Mouse (Mus musculus) liver, embryonic 12.5 days (tissue): ENCODE data around the gene Helz2. TPM values are rescaled to one million over a fixed set of nuclear protein-coding genes. Genes with fewer than 3 reads are reported as not detected.

ENCODE experiments used
- ATAC-seq: fragments of 200-750 bp; cut with Nextera tagmentation; 2 replicates; pipeline ENCODE4 v1.8.0; 2017; ENCODE audit warnings: moderate number of reproducible peaks, mild to moderate bottlenecking, moderate library complexity
- H3K27ac ChIP-seq: fragments of 300-500 bp; sonication (generic); 2 replicates; pipeline ENCODE4 v1.5.1; 2016; ENCODE audit warnings: mild to moderate bottlenecking
- H3K27me3 ChIP-seq: fragments of 300-500 bp; sonication (generic); replicated peaks from 2 replicates; pipeline ENCODE4 v1.6.1; 2016; ENCODE audit warnings: mild to moderate bottlenecking, moderate library complexity
- H3K36me3 ChIP-seq: fragments of 300-500 bp; sonication (generic); 2 replicates; pipeline ENCODE4 v1.6.1; 2016; ENCODE audit warnings: mild to moderate bottlenecking, moderate library complexity
- H3K4me1 ChIP-seq: fragments of 300-500 bp; sonication (generic); 2 replicates; pipeline ENCODE4 v1.6.1; 2016
- H3K4me2 ChIP-seq: fragments of 300-500 bp; sonication (generic); 2 replicates; pipeline ENCODE4 v1.6.1; 2016; ENCODE audit warnings: mild to moderate bottlenecking, moderate library complexity
- H3K4me3 ChIP-seq: fragments of 300-500 bp; sonication (generic); 2 replicates; pipeline ENCODE4 v1.5.1; 2016; ENCODE audit warnings: mild to moderate bottlenecking, moderate library complexity
- H3K9ac ChIP-seq: fragments of 300-500 bp; sonication (generic); 2 replicates; pipeline ENCODE4 v1.6.1; 2016; ENCODE audit warnings: mild to moderate bottlenecking, moderate library complexity
- H3K9me3 ChIP-seq: fragments of 300-500 bp; sonication (generic); replicated peaks from 2 replicates; pipeline ENCODE4 v1.6.1; 2016; ENCODE audit warnings: mild to moderate bottlenecking, moderate library complexity
- WGBS: fragments of 180-500 bp; shearing (Covaris S2); methylation state at CpG from one replicate; pipeline ENCODE4 v1.1.7; 2016; ENCODE audit not compliant: insufficient replicate concordance; 5-methylcytosine and 5-hydroxymethylcytosine counted together
- polyA plus RNA-seq: library from polyadenylated mRNA; unstranded; fragments of >200 nt; fragmentation: Nextera tagmentation; extraction: Ambion mirVana; gene quantifications from 2 replicates; pipeline ENCODE4 v1.2.1, GENCODE M21; 2016

Helz2 gene
- polyA plus RNA-seq, 1 experiment from 2014 or later = 1.8 TPM

DNA sequence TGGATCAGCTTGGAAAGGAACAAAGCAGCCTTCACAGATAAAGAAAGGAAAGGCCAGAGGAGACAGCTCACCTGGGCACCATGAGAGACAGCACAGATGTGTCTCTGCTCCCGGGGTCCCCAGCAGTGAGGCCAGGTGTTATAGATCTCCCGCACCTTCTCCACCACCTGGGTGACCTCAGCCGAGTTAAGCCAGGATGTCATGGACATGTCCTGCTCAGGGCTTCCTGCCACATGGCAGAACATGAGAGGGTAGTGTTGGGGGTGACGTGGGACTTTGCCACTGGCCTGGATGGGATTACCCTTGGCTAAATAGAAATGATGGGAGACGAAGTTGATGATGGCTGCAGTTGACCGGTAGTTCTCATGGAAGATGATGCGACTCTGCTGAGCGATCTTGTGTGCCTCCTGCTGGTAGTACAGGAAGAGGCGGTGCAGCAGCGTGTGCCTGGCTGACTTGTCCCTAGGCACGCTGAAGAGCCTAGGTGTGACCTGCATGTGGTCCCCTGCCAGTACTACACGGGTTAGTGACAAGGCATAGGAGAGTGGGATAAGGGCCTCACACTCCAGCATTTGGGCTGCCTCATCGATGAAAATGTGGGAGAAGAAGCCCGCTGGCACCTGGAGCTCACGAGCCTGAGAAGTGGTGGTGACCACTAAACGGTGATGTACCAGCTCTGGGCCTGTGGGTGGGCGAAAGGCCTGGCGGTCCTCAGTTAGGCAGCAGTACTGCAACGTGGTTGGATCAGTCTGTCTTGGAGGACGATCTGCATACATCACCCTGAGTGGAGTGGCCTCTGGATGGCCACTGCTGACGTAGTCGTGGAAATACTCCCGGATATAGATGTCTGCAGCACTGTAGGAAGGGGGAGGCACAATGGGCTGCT is 5.9 kb downstream of the Helz2 start:
- Histone ChIP-seq H3K36me3 (peaks cover 70% of the 10 kb centered on the region), H3K4me1 (peaks cover 13% of the 10 kb centered on the region), H3K4me3 (no peak overlapping the region), H3K9ac (no peak overlapping the region), H3K9me3 (no peaks in the 10 kb centered on the region), H3K27me3 (no peaks in the 10 kb centered on the region), H3K4me2 (no peak overlapping the region), H3K27ac (no peak overlapping the region)
- 77% methylated on average over 23 of the region's 23 CpGs for WGBS
- no peak for ATAC-seq

DNA sequence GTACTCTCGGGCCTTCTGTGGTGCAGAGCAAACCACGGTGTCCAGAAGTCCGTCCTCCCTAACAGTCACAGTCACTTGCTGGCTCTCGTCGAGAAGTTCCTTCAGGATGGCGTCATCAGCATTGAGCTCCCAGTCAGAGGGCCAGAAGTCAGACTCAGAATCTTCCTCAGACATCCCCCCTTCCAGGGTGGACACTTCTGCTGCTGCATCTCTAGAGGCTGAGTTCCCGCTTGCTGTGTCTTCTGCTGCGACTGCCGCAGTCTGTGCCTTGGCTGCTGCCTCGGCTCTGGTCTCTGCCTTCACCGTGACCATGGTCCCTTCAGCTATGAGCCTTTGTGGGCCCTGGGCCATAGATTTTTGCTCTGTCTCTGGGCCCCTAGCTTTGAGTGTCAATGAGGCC is 7.1 kb downstream of the Helz2 start:
- no peak overlapping the region for H3K27ac ChIP-seq
- no peak for ATAC-seq
- H3K9ac ChIP-seq = no peak overlapping the region
- H3K9me3 ChIP-seq = no peaks in the 10 kb centered on the region
- H3K36me3 ChIP-seq = peaks cover 74% of the 10 kb centered on the region
- 0 out of 2 replicates have a peak, but pooled peaks cover 5% of the 10 kb centered on the region for H3K4me1 ChIP-seq
- H3K4me2 ChIP-seq = no peak overlapping the region
- no peak overlapping the region for H3K4me3 ChIP-seq
- H3K27me3 ChIP-seq = no peaks in the 10 kb centered on the region
- 77% methylated on average over 11 of the region's 11 CpGs for WGBS

DNA sequence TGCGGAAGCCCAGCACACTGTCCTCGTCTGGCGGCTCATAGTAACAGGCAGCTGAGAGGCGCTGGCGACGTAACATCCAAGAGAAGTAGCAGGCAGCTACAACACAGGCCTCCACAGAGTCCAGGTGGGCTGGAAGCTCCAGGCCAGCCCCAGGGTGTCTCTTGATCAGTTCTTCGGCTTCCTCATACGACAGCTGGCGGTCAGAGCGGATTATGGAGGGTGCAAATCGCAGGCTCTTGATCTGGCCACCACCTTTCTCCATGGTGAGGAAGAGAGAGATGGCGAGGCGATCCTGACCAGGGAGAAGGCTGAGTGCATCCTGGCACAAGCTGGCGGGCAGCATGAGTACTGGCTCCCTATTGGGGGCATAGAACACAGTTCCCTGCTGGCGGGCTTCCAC is 8.4 kb downstream of the Helz2 start:
- 84% methylated on average over 15 of the region's 15 CpGs for WGBS
- ATAC-seq = no peak
- Histone ChIP-seq H3K27me3 (no peaks in the 10 kb centered on the region), H3K9me3 (no peaks in the 10 kb centered on the region), H3K4me3 (no peak overlapping the region), H3K9ac (no peak overlapping the region), H3K27ac (no peak overlapping the region), H3K4me2 (no peak overlapping the region), H3K4me1 (no peaks in the 10 kb centered on the region), H3K36me3 (peaks cover 80% of the 10 kb centered on the region)

DNA sequence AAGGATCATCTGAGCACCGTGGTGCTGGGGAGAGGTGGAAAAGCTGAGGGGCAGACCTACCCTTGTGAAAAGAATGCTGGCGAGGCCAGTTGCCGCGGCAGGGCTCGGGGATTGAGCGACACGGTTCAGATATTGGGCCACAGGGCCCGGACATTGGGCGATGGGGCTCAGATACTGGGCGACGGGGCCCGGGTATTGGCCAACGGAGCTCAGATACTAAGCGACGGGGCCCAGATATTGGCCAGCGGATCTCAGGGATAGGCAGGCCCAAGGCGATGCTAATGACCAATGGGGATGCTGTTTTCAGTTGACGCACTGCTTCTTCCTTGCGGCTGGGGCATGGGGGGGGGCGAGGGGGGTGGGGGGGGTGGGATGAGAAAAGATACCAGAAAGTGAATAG is 10.7 kb downstream of the Helz2 start:
- Histone ChIP-seq H3K36me3 (peaks cover 60% of the 10 kb centered on the region), H3K27ac (no peak overlapping the region), H3K27me3 (no peaks in the 10 kb centered on the region), H3K4me3 (no peak overlapping the region), H3K4me1 (no peaks in the 10 kb centered on the region), H3K9me3 (no peaks in the 10 kb centered on the region), H3K4me2 (no peak overlapping the region), H3K9ac (no peak overlapping the region)
- no peak for ATAC-seq
- WGBS = 72% methylated on average over 19 of the region's 20 CpGs

DNA sequence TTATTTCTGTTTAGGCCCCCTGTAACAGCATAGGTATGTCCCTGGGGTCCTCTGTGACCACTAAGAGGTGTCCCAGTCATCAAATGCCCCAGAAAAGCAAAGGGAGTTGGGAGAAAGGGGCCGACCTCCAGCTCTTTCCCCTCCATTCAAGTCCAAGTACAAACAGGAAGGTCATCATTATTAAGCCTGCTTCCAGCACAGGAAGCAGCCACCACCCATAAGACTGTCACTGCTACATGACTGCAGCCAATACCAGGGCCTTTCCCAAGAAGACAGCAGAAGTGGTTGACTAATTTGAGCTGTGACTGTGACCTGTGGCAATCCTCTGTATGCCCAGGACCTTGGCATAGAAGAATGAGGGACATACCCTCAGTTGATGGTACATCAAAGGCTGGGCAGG is 13.5 kb downstream of the Helz2 start:
- H3K4me1 ChIP-seq = no peaks in the 10 kb centered on the region
- ATAC-seq = no peak

DNA sequence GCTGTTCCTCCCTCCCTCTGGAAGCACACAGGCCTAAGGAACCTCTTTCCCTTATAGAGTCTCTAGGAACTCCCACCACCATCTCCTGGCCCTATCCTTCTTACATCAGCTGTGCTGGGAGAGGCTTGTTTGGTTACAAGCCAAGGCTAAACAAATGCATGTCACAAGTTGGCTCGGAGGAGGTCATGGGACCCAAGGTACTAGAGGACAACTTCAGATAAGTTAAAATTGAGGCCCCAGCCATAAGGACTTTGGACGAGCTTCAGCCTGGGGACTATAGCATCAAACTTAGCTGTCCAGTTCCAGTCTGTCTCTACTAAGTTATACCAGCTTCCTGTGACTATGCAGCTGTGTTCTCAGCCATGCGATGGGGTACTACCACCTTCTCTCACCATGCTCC is 14.7 kb downstream of the Helz2 start:
- Histone ChIP-seq H3K4me3 (no peak overlapping the region), H3K9ac (no peak overlapping the region), H3K4me1 (no peaks in the 10 kb centered on the region), H3K4me2 (no peak overlapping the region), H3K27ac (no peak overlapping the region), H3K9me3 (no peaks in the 10 kb centered on the region), H3K36me3 (peaks cover 36% of the 10 kb centered on the region), H3K27me3 (0 out of 2 replicates have a peak, but pooled peaks cover 2% of the 10 kb centered on the region)
- 72% methylated on average over 3 of the region's 3 CpGs for WGBS
- ATAC-seq = no peak

More for the DNA sequence above, 13.5 kb downstream of the Helz2 start:
- 55% methylated on average over 1 of the region's 1 CpGs for WGBS
- H3K36me3 ChIP-seq = peaks cover 48% of the 10 kb centered on the region
- H3K4me3 ChIP-seq = no peak overlapping the region
- H3K4me2 ChIP-seq = no peak overlapping the region
- no peak overlapping the region for H3K27ac ChIP-seq
- no peaks in the 10 kb centered on the region for H3K9me3 ChIP-seq
- H3K27me3 ChIP-seq = no peaks in the 10 kb centered on the region
- no peak overlapping the region for H3K9ac ChIP-seq

DNA sequence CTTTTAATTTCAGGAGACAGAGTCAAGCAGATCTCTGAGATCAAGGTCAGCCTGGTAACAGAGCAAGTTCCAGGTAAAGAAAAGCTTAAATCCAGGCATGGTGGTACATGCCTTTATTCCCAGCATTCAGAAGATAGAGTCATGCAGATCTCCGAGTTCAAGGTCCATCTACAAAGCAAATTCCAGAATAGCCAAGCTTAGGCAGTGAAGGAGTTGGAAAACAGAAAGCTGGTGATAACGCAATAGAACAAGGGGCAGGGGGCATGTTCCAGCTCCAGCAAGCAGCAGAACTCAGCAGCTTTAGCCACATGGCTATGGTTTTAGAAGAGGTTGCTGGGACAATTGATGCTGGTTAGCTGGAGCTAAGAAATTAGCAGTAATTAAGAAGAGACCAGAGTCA is 16.8 kb downstream of the Helz2 start:
- ATAC-seq = no peak

DNA sequence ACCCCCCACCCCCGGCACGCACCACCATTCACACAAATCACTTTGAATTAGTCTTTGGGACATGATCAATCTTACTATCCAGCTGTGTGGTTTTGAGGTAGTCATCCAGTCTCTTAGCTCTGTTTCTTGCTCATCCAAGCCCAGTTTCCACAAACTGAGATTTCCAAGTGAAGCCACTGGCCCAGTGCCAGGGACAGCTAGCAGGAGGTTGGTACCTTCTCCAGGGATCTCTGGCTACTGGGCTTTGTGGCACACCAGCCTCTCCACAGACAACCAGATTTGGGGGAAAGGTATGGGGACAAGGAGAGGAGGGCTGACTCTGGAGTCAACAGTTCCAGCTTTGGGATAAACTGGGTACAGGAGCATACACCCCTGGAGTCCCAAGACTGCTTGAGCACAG is 21.5 kb downstream of the Helz2 start:
- peak overlapping the region; percentile 21; the same call in 1 of the 2 replicates for H3K4me3 ChIP-seq
- no peak for ATAC-seq
- peaks cover 31% of the 10 kb centered on the region for H3K4me1 ChIP-seq
- peaks cover 42% of the 10 kb centered on the region for H3K27me3 ChIP-seq
- H3K4me2 ChIP-seq = peak overlapping the region; percentile 58
- WGBS = 21% methylated on average over 2 of the region's 2 CpGs
- H3K36me3 ChIP-seq = no peaks in the 10 kb centered on the region
- no peaks in the 10 kb centered on the region for H3K9me3 ChIP-seq
- no peak overlapping the region for H3K9ac ChIP-seq
- H3K27ac ChIP-seq = no peak overlapping the region

More for the DNA sequence above, 16.8 kb downstream of the Helz2 start:
- no peak overlapping the region for H3K4me3 ChIP-seq
- H3K27ac ChIP-seq = no peak overlapping the region
- H3K9ac ChIP-seq = no peak overlapping the region
- H3K27me3 ChIP-seq = peaks cover 21% of the 10 kb centered on the region
- no peaks in the 10 kb centered on the region for H3K9me3 ChIP-seq
- peaks cover 15% of the 10 kb centered on the region for H3K36me3 ChIP-seq
- WGBS = 65% methylated on average over 2 of the region's 2 CpGs
- peaks cover 8% of the 10 kb centered on the region for H3K4me1 ChIP-seq
- H3K4me2 ChIP-seq = no peak overlapping the region

DNA sequence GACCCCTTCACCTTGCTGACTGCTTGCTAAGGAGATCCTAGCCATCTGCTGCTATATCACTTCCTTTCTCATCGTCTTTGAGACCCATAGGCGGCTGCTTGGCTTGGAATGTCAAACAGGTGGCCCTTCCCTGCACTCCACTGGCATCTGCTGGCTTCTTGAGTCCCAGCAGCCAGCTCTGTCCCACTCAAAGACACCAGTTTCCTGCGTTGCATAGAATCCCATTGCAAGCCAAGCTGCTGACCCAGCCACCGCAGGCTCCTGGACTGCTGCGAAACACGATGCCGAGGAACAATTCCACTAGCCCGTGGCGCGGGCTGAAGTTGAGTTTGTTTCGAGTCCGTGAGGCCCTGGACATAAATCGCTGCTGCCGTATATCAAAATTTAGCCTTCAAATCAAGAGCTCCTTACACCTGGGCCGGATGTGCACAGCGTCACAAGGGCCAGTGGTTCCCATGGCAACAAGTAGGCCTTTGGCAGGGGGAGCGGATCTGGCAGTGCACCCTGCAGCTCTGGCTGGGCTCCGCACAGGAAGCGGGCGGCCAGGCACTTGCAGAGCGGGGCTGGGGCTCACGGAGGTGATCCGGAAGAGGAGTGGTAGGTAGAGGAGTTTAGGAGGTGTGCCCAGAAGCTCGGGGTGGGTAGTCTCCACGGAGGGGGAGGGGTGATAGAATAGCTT is 22.1 kb downstream of the Helz2 start, which contains the start of gene Fndc11:
Fndc11 (plus strand) TSS at position 476 of the 679 bp plus-strand sequence.
- no peaks in the 10 kb centered on the region for H3K9me3 ChIP-seq
- peaks cover 35% of the 10 kb centered on the region for H3K4me1 ChIP-seq
- peak within 1 kb of the TSS; percentile 21; the same call in 1 of the 2 replicates for H3K4me3 ChIP-seq
- no peaks in the 10 kb centered on the region for H3K36me3 ChIP-seq
- H3K4me2 ChIP-seq = peak within 1 kb of the TSS; percentile 58
- 5% methylated on average over 25 of the region's 25 CpGs for WGBS
- peaks cover 46% of the 10 kb centered on the region for H3K27me3 ChIP-seq
- peak; percentile 73 for ATAC-seq
- H3K9ac ChIP-seq = no peak within 1 kb of the TSS
- H3K27ac ChIP-seq = no peak within 1 kb of the TSS

DNA sequence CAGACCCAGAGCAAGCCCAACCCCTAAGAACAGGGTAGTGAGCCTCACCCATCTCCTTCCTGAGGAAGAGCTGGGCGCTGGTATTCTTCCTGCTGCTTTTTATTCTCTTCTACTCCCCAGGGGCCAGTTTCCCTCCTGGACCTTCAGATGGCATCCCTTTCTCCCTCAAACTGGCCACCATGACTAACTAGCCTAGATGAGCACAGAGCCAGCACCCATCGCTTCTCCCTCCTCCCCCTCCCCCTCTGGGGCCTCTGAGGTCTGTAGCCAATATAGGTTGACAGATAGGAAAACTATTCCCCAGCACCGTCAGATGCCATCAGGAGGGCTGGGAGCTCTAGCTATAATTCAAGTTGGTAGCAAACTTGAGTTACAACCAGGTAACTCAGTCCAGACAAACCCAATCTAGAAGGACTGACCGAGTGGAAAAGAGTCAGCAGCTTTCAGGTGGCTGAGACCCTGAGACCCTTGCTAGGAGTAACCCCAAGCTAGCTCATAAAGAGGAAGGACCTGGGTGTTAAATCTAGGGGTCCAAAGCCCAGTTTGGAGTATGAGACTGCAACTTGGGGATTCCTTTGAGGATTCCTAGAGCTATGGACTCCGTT is 22.8 kb downstream of the Helz2 start:
- 27% methylated on average over 5 of the region's 5 CpGs for WGBS
- Histone ChIP-seq H3K36me3 (no peaks in the 10 kb centered on the region), H3K4me1 (peaks cover 35% of the 10 kb centered on the region), H3K27ac (no peak overlapping the region), H3K9ac (no peak overlapping the region), H3K9me3 (no peaks in the 10 kb centered on the region), H3K27me3 (peaks cover 53% of the 10 kb centered on the region), H3K4me2 (peak overlapping the region; percentile 58), H3K4me3 (no peak overlapping the region)
- no peak for ATAC-seq

DNA sequence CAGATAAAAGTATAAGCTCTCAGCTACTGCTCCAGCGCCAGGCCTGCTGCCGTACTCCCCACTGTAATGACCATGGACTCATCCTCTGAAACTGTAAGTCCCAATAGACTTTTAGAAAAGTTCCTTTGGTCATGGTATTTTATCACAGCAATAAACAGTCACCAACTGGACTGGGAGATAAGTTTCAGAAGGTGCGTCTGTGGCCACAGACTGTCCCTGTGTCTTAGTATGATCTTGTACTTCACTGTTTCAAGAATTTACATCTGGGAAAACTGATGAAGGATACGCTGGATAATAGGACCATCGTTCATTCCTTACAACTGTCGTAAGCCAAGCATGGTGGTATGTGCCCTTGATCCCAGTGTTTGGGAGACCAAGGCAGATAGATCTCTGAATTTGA is 25.8 kb downstream of the Helz2 start:
- H3K9me3 ChIP-seq = no peaks in the 10 kb centered on the region
- no peaks in the 10 kb centered on the region for H3K36me3 ChIP-seq
- no peak overlapping the region for H3K27ac ChIP-seq
- peaks cover 48% of the 10 kb centered on the region for H3K4me1 ChIP-seq
- peaks cover 71% of the 10 kb centered on the region for H3K27me3 ChIP-seq
- no peak overlapping the region for H3K4me2 ChIP-seq
- no peak overlapping the region for H3K9ac ChIP-seq
- ATAC-seq = 0 out of 2 replicates have a peak, but pooled peaks have one; percentile 19
- no peak overlapping the region for H3K4me3 ChIP-seq
- WGBS = 68% methylated on average over 6 of the region's 6 CpGs

DNA sequence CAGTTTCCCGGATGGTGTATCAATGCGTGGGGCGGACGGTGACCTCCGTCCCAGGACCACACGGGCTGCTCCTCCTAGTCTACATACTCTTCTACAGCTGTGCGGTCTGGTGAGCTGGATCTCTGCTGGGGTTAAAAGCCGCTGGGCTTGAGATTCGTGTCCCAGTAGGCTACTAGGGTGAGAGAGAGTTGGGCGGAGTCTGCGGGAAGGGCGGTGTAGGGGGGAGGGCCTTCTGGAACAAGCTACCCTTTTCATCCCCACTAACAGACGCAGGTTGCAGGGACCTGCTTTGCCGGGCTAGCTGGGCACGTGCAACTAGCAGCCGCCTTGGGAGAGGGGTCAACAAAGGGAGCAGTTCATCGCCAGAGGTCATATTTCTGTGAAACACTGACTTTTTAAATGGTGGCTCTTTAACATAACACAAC is 28.8 kb downstream of the Helz2 start, which contains the start of gene Srms:
Srms (minus strand) TSS at position 165 of the 425 bp plus-strand sequence.
- Histone ChIP-seq H3K9ac (no peak within 1 kb of the TSS), H3K4me2 (peak within 1 kb of the TSS; percentile 65), H3K4me1 (peaks cover 28% of the 10 kb centered on the region), H3K27ac (no peak within 1 kb of the TSS), H3K36me3 (no peaks in the 10 kb centered on the region), H3K27me3 (peaks cover 75% of the 10 kb centered on the region), H3K4me3 (peak within 1 kb of the TSS; percentile 40), H3K9me3 (no peaks in the 10 kb centered on the region)
- 3% methylated on average over 17 of the region's 17 CpGs for WGBS
- peak; percentile 58 for ATAC-seq
